Mouse (Mus musculus) lung, adult 2 months (tissue): ENCODE results near the gene Pfkfb2. TPM values are rescaled to one million over a fixed set of nuclear protein-coding genes. Genes with fewer than 3 reads are reported as not detected.
"Not testable (repeated sequence)": the region's sequence is repeated elsewhere in the genome, so short reads cannot be mapped to it uniquely, and the experiment has no call there.

Experiments used
- DNase-seq: peaks from one replicate; pipeline ENCODE4 v3.0.0; 2022
- H3K4me1 ChIP-seq: fragments of 200-500 bp; 2 replicates; pipeline ENCODE4 v1.6.1; 2011; ENCODE audit warnings: low read length; ENCODE audit not compliant: control insufficient read depth, insufficient read depth
- H3K4me3 ChIP-seq: fragments of 200-500 bp; replicated peaks from 2 replicates; pipeline ENCODE3; 2011; ENCODE audit warnings: low read depth, mild to moderate bottlenecking, control low read depth, low read length; ENCODE audit errors: extremely low read depth
- CTCF ChIP-seq: fragments of 200-500 bp; IDR thresholded peaks from 2 replicates; pipeline ENCODE4 v1.5.1; 2011; ENCODE audit warnings: mild to moderate bottlenecking, low read length, control low read depth; ENCODE audit not compliant: insufficient read depth
- POLR2A ChIP-seq: fragments of 200-500 bp; IDR thresholded peaks from 2 replicates; pipeline ENCODE4 v1.6.1; 2011; ENCODE audit warnings: low read depth, mild to moderate bottlenecking, control low read depth, low read length, borderline replicate concordance; ENCODE audit errors: extremely low read depth
- WGBS: fragments of 180-500 bp; shearing (Covaris S2); methylation state at CpG from one replicate; pipeline ENCODE4 v1.1.7; 2018; 5-methylcytosine and 5-hydroxymethylcytosine counted together
- polyA plus RNA-seq: library from polyadenylated mRNA; depleted of rRNA; stranded (reverse); fragments of >200 nt; gene quantifications from 2 replicates; pipeline ENCODE4 v1.2.3, GENCODE M21; 2012; rRNA removed

Pfkfb2 gene
- polyA plus RNA-seq, 1 experiment, result 23.7 TPM

DNA sequence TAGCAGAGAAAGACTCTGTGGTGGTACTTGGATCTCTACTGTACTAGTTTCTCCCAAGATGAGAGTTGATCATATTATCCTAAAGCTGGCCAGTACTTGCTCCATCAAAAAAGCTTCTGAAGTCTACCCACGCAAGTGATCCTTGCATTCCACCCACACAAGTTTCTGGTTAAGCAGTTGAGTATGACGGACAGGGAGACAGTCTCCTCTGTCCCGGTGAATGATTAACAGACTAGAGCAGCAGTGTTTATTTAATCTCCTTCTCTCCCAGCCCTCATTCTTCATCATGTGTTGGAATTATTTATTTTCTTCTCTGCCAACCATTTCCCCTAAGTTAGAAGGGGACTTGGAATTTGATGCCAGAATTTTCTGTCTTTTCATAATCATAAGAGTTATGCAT lies 67.6 kb downstream of the Pfkfb2 start, which contains the start of gene C4bp:
Gene C4bp, minus strand, starts transcription at position 179 of the 400 bp plus-strand sequence.
- no peak for DNase-seq
- TF ChIP-seq CTCF (no peak), POLR2A (no peak)
- 28% methylated on average over 3 of the region's 3 CpGs for WGBS
- Histone ChIP-seq H3K4me1 (no peaks in the 10 kb centered on the region), H3K4me3 (no peak within 1 kb of the TSS)

DNA sequence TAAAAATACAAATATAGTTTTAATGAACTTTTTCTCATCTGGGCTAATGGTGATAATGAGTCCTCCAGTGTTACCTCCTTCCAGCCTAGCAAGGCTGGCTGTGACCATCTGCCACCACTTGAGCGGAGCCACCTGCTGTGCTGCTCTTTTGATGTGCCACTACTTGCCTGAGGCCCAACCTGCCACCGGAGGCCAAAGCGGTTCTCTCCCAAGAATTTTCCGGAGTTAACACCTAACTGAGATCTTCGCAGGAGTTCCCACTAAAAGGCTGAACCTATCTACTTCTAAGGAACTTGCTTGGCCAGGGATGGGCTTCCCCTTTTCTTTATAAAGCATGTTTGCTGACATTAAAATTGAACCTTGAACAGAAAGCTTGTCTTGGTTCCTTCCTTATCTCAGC lies 69.4 kb downstream of the Pfkfb2 start:
- 44% methylated on average over 5 of the region's 5 CpGs for WGBS
- H3K4me3 ChIP-seq, H3K4me1 ChIP-seq, DNase-seq: not testable (repeated sequence)

DNA sequence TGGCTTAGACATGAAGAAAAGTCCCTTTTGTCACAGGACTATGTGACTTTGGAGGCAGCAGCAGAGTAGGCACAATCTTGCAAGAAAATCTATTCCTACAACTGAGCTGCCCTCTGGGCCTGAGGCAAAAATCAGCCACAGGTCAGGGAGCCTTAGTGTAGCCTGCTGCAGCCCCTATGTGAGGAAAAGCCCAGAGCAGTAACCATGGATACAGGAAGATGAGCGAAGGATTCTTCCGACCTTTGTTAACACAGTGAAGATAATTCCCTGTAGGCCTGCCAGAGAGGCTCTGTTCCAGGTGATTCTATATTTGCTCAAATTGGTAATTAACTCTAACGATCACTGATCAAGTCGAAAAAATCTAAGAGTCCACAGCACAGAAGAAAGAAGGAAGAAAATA lies 85.0 kb downstream of the Pfkfb2 start:
- H3K4me3 ChIP-seq, result no peak overlapping the region
- TF ChIP-seq CTCF, result no peak
- no peak for DNase-seq
- 62% methylated on average over 4 of the region's 4 CpGs for WGBS
- H3K4me1 ChIP-seq, result no peaks in the 10 kb centered on the region

DNA sequence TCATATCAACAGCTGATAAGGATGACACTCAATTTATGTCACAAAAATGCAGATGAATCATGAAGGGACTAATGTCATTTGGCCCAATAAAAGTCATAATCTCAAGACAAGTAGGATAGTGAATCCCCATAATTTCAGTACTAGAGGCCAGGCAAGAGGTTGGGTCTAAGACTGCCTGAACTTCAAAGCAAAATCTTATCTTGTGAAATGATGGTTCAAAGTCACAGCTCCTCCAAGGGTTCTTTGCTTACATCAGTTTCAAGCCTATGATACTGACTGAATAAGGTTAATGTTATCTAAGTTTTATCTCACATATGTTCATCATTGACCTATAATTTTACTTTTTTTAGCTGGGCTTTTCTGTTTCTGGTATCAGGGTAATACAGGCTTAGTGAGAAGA lies 88.1 kb downstream of the Pfkfb2 start:
- H3K4me3 ChIP-seq, result no peak overlapping the region
- TF ChIP-seq CTCF (no peak), POLR2A (no peak)

More for the DNA sequence above, 88.1 kb downstream of the Pfkfb2 start:
- no peaks in the 10 kb centered on the region for H3K4me1 ChIP-seq
- DNase-seq, result no peak

Other genes starting within 250 kb of the Pfkfb2 start
- not detected in 2 replicates for gene Zp3r, start 99.6 kb downstream of the Pfkfb2 start, polyA plus RNA-seq
- 0.06 and 0.15 TPM in 2 replicates for gene C4bp, start 67.6 kb downstream of the Pfkfb2 start, polyA plus RNA-seq
- gene Gm29427, start 13.5 kb downstream of the Pfkfb2 start, polyA plus RNA-seq, result 0.10 TPM in 1 of 2 replicates, not detected in the other
- 2.2 and 3.1 TPM in 2 replicates for gene Yod1, start 11.9 kb downstream of the Pfkfb2 start, polyA plus RNA-seq
- gene AA986860, start 2.7 kb upstream of the Pfkfb2 start, polyA plus RNA-seq, result 25.6 and 35.4 TPM in 2 replicates
- gene Fcamr, start 71.6 kb upstream of the Pfkfb2 start, polyA plus RNA-seq, result 0.71 and 1.3 TPM in 2 replicates
- 15.2 and 21.6 TPM in 2 replicates for gene Pigr, start 97.4 kb upstream of the Pfkfb2 start, polyA plus RNA-seq
- 21.9 and 25.0 TPM in 2 replicates for gene Fcmr, start 136.4 kb upstream of the Pfkfb2 start, polyA plus RNA-seq
- not detected in 2 replicates for gene Il24, start 158.2 kb upstream of the Pfkfb2 start, polyA plus RNA-seq
- gene Il20, start 182.2 kb upstream of the Pfkfb2 start, polyA plus RNA-seq, result not detected in 2 replicates
- gene Il19, start 210.9 kb upstream of the Pfkfb2 start, polyA plus RNA-seq, result not detected in 2 replicates